ENCODE assay signal across 19 mouse cellular contexts in genomic region chr15:27412761-27413160, GRCm38 (mm10). TPM values are rescaled to one million over a fixed set of nuclear protein-coding genes. Genes with fewer than 3 reads are reported as not detected.
DNase-seq lines count a peak whose midpoint lies in the region; ATAC-seq lines count a peak whose summit lies in the region.
"Had no signal": no experiment of that assay in that cellular context is flagged by ENCODE, and none has a peak within 500 bp of the region (broad histone marks: within the 10 kb centered on the region; RNA-seq: fewer than 3 reads in every experiment).

No protein-coding gene starts in this region.

- no peak overlapping the region for H3K4me2 ChIP-seq in heart, embryonic 11.5 days
- no peak overlapping the region for H3K4me2 ChIP-seq in limb, embryonic 15.5 days
- H3K4me2 ChIP-seq: midbrain, embryonic 11.5 days; neural tube, embryonic 13.5 days had no signal

- H3K36me3 ChIP-seq in heart, embryonic 11.5 days (ENCODE audit: control insufficient read depth, insufficient read depth, low read length), result no peaks in the 10 kb centered on the region
- no peaks in the 10 kb centered on the region for H3K36me3 ChIP-seq in limb, embryonic 15.5 days
- H3K36me3 ChIP-seq: G1E; neural tube, embryonic 13.5 days had no signal

- H3K9me3 ChIP-seq in heart, embryonic 11.5 days (replicated peaks; ENCODE audit: control insufficient read depth, low read length), result no peaks in the 10 kb centered on the region
- H3K9me3 ChIP-seq in limb, embryonic 15.5 days, result no peaks in the 10 kb centered on the region
- H3K9me3 ChIP-seq: G1E; neural tube, embryonic 13.5 days had no signal

- no peak for ATAC-seq in heart, embryonic 11.5 days (replicated peaks; ENCODE audit: insufficient number of reproducible peaks, low FRiP score, low TSS enrichment)
- ATAC-seq in limb, embryonic 15.5 days (ENCODE audit: insufficient number of reproducible peaks, low FRiP score, low TSS enrichment, low read depth), result peak; percentile 24; the same call in 1 of the 2 replicates
- ATAC-seq: CD4-positive, CD25-positive, alpha-beta regulatory T cell, adult 4 months; liver, postnatal 0 days had no signal

- 0 out of 2 replicates have a peak, but pooled peaks cover 4% of the 10 kb centered on the region for H3K4me1 ChIP-seq in heart, embryonic 11.5 days (ENCODE audit: control insufficient read depth, insufficient read depth, low read length)
- peaks cover 13% of the 10 kb centered on the region for H3K4me1 ChIP-seq in limb, embryonic 15.5 days

- peak; percentile 41 for DNase-seq in heart, adult 11 months
- peak; percentile 38 for DNase-seq in kidney, postnatal 14 days
- DNase-seq in kidney, postnatal 36 days, result no peak
- DNase-seq in adipocyte (ENCODE audit: low spot score), result peak; percentile 50
- DNase-seq in layer of hippocampus, postnatal 10 days (ENCODE audit: low spot score in 2 of 2), result no peak
- DNase-seq: adrenal gland, adult 2 months; forebrain, postnatal 0 days; heart, adult 2 months; kidney, adult 18-20 months; liver; liver, postnatal 0 days had no signal

- H3K9ac ChIP-seq in heart, embryonic 11.5 days (ENCODE audit: low read depth, low read length), result no peak overlapping the region
- no peak overlapping the region for H3K9ac ChIP-seq in limb, embryonic 15.5 days
- H3K9ac ChIP-seq: forebrain, postnatal 0 days; liver, postnatal 0 days; neural tube, embryonic 13.5 days had no signal

- H3K27me3 ChIP-seq in heart, embryonic 11.5 days (ENCODE audit: control insufficient read depth, insufficient read depth, low read length), result no peaks in the 10 kb centered on the region
- no peaks in the 10 kb centered on the region for H3K27me3 ChIP-seq in limb, embryonic 15.5 days
- H3K27me3 ChIP-seq: neural tube, embryonic 13.5 days had no signal

- 69% methylated on average over 1 of the region's 1 CpGs for WGBS in heart, embryonic 11.5 days (ENCODE audit: insufficient replicate concordance)
- WGBS in limb, embryonic 15.5 days, result 16% methylated on average over 1 of the region's 1 CpGs

- H3K4me3 ChIP-seq in heart, embryonic 11.5 days (ENCODE audit: low read depth, low read length), result no peak overlapping the region
- H3K4me3 ChIP-seq in limb, embryonic 15.5 days, result no peak overlapping the region
- H3K4me3 ChIP-seq: erythroblast, embryonic 14.5 days; heart, adult 2 months; neural tube, embryonic 13.5 days had no signal

- H3K27ac ChIP-seq in heart, embryonic 11.5 days (ENCODE audit: low read depth, low read length), result no peak overlapping the region
- no peak overlapping the region for H3K27ac ChIP-seq in limb, embryonic 15.5 days
- H3K27ac ChIP-seq: heart, adult 2 months; macrophage; neural tube, embryonic 13.5 days had no signal

RNA-seq across cellular contexts. Expression of gene Ank, which starts 53.7 kb away (rescaled TPM):
- 11.9 and 13.5 TPM in 2 replicates for polyA plus RNA-seq in heart, embryonic 11.5 days (2014; fragmentation: Nextera tagmentation; extraction: Ambion mirVana)
- polyA plus RNA-seq in limb, embryonic 15.5 days (2015; fragmentation: Nextera tagmentation; extraction: Ambion mirVana), result 16.3 and 16.9 TPM in 2 replicates
- 100 to 1,000 TPM; 124 to 138 TPM for total RNA-seq in layer of hippocampus, postnatal 10 days (2021)

Comparison
In these comparisons a context has a peak if more than half of its experiments do, and no peak if none do; other contexts are left out.
1. DNase-seq: peak in heart, adult 11 months (single experiment), kidney, postnatal 14 days (single experiment) and adipocyte (single experiment); none in kidney, postnatal 36 days (0 of 2) and layer of hippocampus, postnatal 10 days (0 of 2).